ENCODE assay signal across 7 mouse cellular contexts in genomic region chr5:151023461-151023860, GRCm38 (mm10).
DNase-seq lines count a peak whose midpoint lies in the region; ATAC-seq and TF ChIP-seq lines count a peak whose summit lies in the region.

No protein-coding gene starts in this region.

- no peak for TF ChIP-seq CTCF in stomach, postnatal 0 days (IDR thresholded peaks at IDR 0.05; ENCODE audit: low read depth)

- peak overlapping the region; percentile 5 for H3K4me2 ChIP-seq in kidney, embryonic 16.5 days (replicated peaks; ENCODE audit: low read depth, low read length)
- H3K4me2 ChIP-seq in midbrain, embryonic 11.5 days, result no peak overlapping the region
- 0 out of 2 replicates have a peak overlapping the region, but pooled peaks have one; percentile 0 for H3K4me2 ChIP-seq in stomach, postnatal 0 days (replicated peaks; ENCODE audit: low read depth)
- no peak overlapping the region for H3K4me2 ChIP-seq in liver, embryonic 11.5 days

- H3K27me3 ChIP-seq in kidney, embryonic 16.5 days (ENCODE audit: insufficient read depth, low read length), result no peaks in the 10 kb centered on the region
- H3K27me3 ChIP-seq in midbrain, embryonic 11.5 days (ENCODE audit: control insufficient read depth, insufficient read depth, low read length), result no peaks in the 10 kb centered on the region
- H3K27me3 ChIP-seq in stomach, postnatal 0 days (ENCODE audit: control insufficient read depth, insufficient read depth, low read length), result no peaks in the 10 kb centered on the region
- no peaks in the 10 kb centered on the region for H3K27me3 ChIP-seq in liver, embryonic 11.5 days (replicated peaks; ENCODE audit: control insufficient read depth, insufficient read depth, low read length)

- no peak overlapping the region; the same call in 1 of the 2 replicates for H3K9ac ChIP-seq in kidney, embryonic 16.5 days (replicated peaks; ENCODE audit: low read length)
- no peak overlapping the region for H3K9ac ChIP-seq in midbrain, embryonic 11.5 days (ENCODE audit: low read length)
- no peak overlapping the region for H3K9ac ChIP-seq in stomach, postnatal 0 days (ENCODE audit: low read length)
- no peak overlapping the region for H3K9ac ChIP-seq in liver, embryonic 11.5 days (ENCODE audit: low read depth, low read length)

- no peak overlapping the region for H3K27ac ChIP-seq in kidney, embryonic 16.5 days (ENCODE audit: low read length)
- H3K27ac ChIP-seq in midbrain, embryonic 11.5 days (ENCODE audit: low read depth, low read length), result no peak overlapping the region
- peak overlapping the region; percentile 37; the same call in 1 of the 2 replicates for H3K27ac ChIP-seq in stomach, postnatal 0 days (replicated peaks)
- no peak overlapping the region for H3K27ac ChIP-seq in liver, embryonic 11.5 days (ENCODE audit: low read depth, low read length)

- 11% methylated on average over 8 of the region's 8 CpGs for WGBS in kidney, embryonic 16.5 days
- 5% methylated on average over 8 of the region's 8 CpGs for WGBS in midbrain, embryonic 11.5 days
- 10% methylated on average over 8 of the region's 8 CpGs for WGBS in stomach, postnatal 0 days
- 30% methylated on average over 8 of the region's 8 CpGs for WGBS in liver, embryonic 11.5 days

- peaks cover 14% of the 10 kb centered on the region; the same call in 1 of the 2 replicates for H3K4me1 ChIP-seq in kidney, embryonic 16.5 days (ENCODE audit: insufficient read depth, low read length)
- H3K4me1 ChIP-seq in midbrain, embryonic 11.5 days (ENCODE audit: control insufficient read depth, insufficient read depth, low read length), result 0 out of 2 replicates have a peak, but pooled peaks cover 3% of the 10 kb centered on the region
- H3K4me1 ChIP-seq in stomach, postnatal 0 days (replicated peaks; ENCODE audit: control insufficient read depth, insufficient read depth), result 0 out of 2 replicates have a peak, but pooled peaks cover 7% of the 10 kb centered on the region
- H3K4me1 ChIP-seq in liver, embryonic 11.5 days (replicated peaks; ENCODE audit: control insufficient read depth, insufficient read depth, low read length), result no peaks in the 10 kb centered on the region

- H3K4me3 ChIP-seq in kidney, embryonic 16.5 days (ENCODE audit: low read length), result no peak overlapping the region
- H3K4me3 ChIP-seq in midbrain, embryonic 11.5 days (ENCODE audit: low read depth, low read length), result no peak overlapping the region
- H3K4me3 ChIP-seq in stomach, postnatal 0 days (ENCODE audit: low read depth, low read length), result no peak overlapping the region
- no peak overlapping the region for H3K4me3 ChIP-seq in liver, embryonic 11.5 days (ENCODE audit: low read depth, low read length)

- DNase-seq in cerebellum, adult 11 months, result peak; percentile 71
- DNase-seq in embryo, embryonic 10 days (ENCODE audit: low spot score), result peak; percentile 69
- DNase-seq in heart, adult 18-20 months, result peak; percentile 50 to 62
- DNase-seq in midbrain, embryonic 11.5 days (ENCODE audit: low spot score, missing footprints), result peak; percentile 87
- peak; percentile 34 for DNase-seq in stomach, postnatal 0 days (ENCODE audit: low spot score)
- no peak for DNase-seq in liver, embryonic 11.5 days (ENCODE audit: low spot score)

- TF ChIP-seq EP300 in stomach, postnatal 0 days (optimal IDR thresholded peaks at IDR 0.05), result no peak

- no peaks in the 10 kb centered on the region for H3K9me3 ChIP-seq in kidney, embryonic 16.5 days (ENCODE audit: low read length)
- H3K9me3 ChIP-seq in midbrain, embryonic 11.5 days (ENCODE audit: control insufficient read depth, low read length), result no peaks in the 10 kb centered on the region
- H3K9me3 ChIP-seq in stomach, postnatal 0 days (ENCODE audit: control insufficient read depth, low read length), result no peaks in the 10 kb centered on the region
- H3K9me3 ChIP-seq in liver, embryonic 11.5 days (ENCODE audit: control insufficient read depth, low read length), result no peaks in the 10 kb centered on the region

- ATAC-seq in kidney, embryonic 16.5 days (ENCODE audit: low FRiP score, low TSS enrichment), result no peak
- no peak for ATAC-seq in midbrain, embryonic 11.5 days (ENCODE audit: low FRiP score)
- ATAC-seq in stomach, postnatal 0 days (ENCODE audit: low FRiP score, low TSS enrichment), result peak; percentile 68; the same call in 1 of the 2 replicates
- no peak for ATAC-seq in liver, embryonic 11.5 days (replicated peaks; ENCODE audit: low FRiP score)

- no peaks in the 10 kb centered on the region for H3K36me3 ChIP-seq in kidney, embryonic 16.5 days (ENCODE audit: insufficient read depth, low read length)
- no peaks in the 10 kb centered on the region for H3K36me3 ChIP-seq in midbrain, embryonic 11.5 days (ENCODE audit: control insufficient read depth, insufficient read depth, low read length)
- no peaks in the 10 kb centered on the region for H3K36me3 ChIP-seq in stomach, postnatal 0 days (ENCODE audit: control insufficient read depth, insufficient read depth, low read length)
- no peaks in the 10 kb centered on the region for H3K36me3 ChIP-seq in liver, embryonic 11.5 days (ENCODE audit: control insufficient read depth, insufficient read depth, low read length)

Comparison
In these comparisons a context has a peak if more than half of its experiments do, and no peak if none do; other contexts are left out.
1. H3K4me2 ChIP-seq: peak in kidney, embryonic 16.5 days (single experiment) and stomach, postnatal 0 days (single experiment); none in midbrain, embryonic 11.5 days (single experiment) and liver, embryonic 11.5 days (single experiment).